Mouse (Mus musculus): ENCODE measurements at regions not wholly inside any gene's neighbourhood (a gene's known extent, or its start where the extent isn't known, plus 50 kb on each side); places are given as distances from the start of the nearest gene placed in this dataset.

- TF ChIP-seq CTCF (IDR thresholded peaks at IDR 0.05; ENCODE audit: borderline replicate concordance, extremely low read depth, insufficient read depth, insufficient read length) (no peak), POLR2A (IDR thresholded peaks at IDR 0.05; ENCODE audit: borderline replicate concordance, extremely low read depth, insufficient read depth, insufficient read length, poor library complexity, severe bottlenecking) (no peak)
These were observed 79.6 kb upstream of the Plppr4 start for GRCm38 (mm10) chr3:117440294-117440693.

All from brain, embryonic 14.5 days (tissue).